Mouse (Mus musculus): ENCODE results near the gene 1700016H13Rik.

The 1700016H13Rik gene

GRCm38 (mm10) chr5:103655346-103656118, at the start of gene 1700016H13Rik:
Gene 1700016H13Rik (minus strand): TSS chr5:103656010.
- DNase-seq = peak; percentile 78

DNA sequence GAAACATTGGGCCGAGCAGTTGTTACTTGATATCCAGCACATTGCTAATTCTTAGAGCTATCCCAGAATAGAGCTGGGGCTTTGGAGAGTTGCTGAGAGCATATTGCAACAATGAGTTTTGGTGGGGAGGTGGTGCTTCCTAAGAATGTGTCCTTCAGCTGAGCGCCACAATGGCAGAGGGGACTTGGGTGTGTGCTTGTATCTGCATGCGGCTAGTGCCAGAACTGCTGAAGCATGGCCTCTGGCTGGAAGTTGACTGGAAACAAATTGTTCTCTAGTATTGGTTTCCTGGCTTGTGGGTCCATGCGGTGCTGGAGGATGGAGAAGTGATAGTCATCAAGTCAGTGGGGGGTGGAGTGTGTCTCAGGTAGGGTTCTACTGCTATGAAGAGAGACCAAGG, 49.5 kb upstream of the 1700016H13Rik start:
- DNase-seq = no peak

- DNase-seq = no peak
These were observed 46.7 kb upstream of the 1700016H13Rik start for GRCm38 (mm10) chr5:103702527-103702926.

- DNase-seq = no peak
These were observed 45.7 kb upstream of the 1700016H13Rik start for GRCm38 (mm10) chr5:103701466-103701865.

DNA sequence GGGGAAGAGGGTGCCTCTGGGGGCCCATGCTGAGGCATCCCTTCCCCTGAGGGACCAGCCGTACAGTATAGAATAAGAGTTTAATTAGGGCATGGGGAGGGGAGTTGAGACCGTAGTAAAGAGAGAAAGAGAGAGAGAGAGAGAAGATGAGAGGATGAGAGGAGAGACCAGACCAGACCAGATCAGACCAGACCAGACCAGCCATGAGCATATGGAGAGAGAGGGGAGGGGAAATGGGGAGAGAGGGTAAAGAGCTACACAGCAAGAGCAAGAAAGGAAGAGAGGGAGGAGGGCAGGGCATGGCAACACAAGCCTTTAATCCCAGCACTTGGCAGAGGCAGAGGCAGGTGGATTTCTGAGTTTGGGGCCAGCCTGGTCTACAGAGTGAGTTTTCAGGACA, 44.9 kb upstream of the 1700016H13Rik start:
- DNase-seq = no peak

GRCm38 (mm10) chr5:103699537-103699936, 43.7 kb upstream of the 1700016H13Rik start:
- DNase-seq = no peak

DNA sequence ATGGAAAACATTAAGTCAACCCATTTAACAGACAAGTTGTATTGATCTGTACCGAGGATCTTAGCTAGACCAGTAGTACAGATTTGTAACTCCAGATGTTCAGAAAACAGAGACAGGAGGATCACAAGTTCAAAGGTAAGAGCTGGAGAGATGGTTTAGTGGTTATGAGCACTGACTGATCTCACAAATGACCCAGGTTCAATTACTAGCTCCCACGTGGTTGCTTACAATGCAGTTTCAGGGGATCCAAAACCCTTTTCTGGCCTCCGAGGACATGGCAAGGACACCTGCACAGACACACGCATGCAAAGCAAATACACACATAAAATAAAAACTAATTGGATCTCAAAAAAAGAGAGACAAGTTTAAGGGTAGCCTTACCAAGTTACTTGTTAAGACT, 42.8 kb upstream of the 1700016H13Rik start:
- no peak for DNase-seq

- no peak for DNase-seq
These were observed 42.2 kb upstream of the 1700016H13Rik start for GRCm38 (mm10) chr5:103697875-103698491.

DNA sequence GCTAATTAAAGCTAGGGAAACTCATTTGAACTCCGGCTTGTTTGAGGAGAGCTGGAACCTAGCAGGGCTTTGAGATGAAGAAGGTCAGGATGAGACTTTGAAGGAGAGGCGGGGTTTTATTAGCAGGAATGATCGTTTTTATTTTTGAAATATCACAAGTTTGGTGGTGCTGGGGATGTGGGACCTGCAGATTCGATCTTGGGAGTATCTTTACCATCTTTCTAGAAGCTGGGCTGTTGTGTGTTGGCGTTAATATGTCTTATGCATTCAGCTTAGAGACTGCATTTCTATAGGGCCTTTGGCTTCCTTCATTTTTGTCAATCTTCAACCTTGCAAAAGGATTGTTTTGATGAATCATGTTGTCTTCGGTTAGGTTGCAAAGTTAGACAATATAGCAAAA, 38.3 kb upstream of the 1700016H13Rik start:
- no peak for DNase-seq

DNA sequence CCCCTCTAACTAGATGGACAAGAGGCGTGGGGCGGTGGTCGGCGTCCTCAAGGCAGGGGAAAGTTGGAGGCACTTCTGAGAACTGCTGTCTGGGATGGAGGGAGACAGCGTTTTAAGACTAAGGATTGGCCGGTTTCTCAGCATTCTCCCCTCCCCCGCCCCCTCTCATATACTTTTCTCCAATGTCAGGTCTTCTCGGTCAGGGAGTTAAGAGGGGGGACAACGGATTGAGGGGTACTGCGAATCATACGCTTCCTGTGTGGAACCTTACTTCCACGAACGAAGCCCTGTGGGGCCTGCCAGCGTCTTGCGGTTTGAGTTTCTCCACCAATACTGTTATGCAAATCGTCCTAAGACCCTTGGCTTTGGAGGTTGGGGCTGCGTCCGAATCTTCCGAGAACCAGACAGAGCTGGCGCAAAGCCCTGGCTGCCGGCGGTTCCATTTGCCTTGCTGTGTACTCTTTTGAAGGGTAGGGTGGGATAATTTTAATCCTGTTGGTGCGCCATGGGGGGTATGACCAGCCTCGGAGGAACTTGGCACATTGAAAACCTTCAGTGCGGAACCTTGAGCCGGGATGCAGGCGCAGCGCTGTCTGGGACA, 37.3 kb upstream of the 1700016H13Rik start:
- DNase-seq = peak; percentile 71

DNA sequence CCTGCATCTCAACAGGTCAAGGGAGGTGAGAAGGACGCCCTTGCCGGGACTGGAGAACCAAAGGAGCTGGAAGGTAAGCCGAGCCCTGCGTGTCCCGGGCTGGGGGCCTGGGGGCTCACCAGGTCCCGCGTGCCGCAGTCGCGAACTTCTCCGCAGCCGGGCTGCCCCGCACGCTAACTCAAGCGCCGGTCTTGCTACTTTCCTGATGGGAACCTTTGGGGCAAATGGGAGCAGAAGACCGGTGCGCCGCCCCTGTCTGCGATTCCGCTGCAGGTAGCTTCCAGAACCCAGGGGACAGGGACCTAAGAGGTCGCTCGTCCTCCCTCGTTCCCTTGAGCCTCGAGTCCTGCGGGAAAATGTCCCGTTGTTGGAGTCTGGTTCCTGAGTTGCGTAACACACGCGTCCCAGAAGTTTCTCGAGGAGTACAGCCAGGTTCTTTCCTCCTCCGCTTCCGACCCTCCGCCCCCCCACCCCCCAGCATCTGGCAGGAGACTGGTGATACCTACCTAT, 36.8 kb upstream of the 1700016H13Rik start:
- no peak for DNase-seq

DNA sequence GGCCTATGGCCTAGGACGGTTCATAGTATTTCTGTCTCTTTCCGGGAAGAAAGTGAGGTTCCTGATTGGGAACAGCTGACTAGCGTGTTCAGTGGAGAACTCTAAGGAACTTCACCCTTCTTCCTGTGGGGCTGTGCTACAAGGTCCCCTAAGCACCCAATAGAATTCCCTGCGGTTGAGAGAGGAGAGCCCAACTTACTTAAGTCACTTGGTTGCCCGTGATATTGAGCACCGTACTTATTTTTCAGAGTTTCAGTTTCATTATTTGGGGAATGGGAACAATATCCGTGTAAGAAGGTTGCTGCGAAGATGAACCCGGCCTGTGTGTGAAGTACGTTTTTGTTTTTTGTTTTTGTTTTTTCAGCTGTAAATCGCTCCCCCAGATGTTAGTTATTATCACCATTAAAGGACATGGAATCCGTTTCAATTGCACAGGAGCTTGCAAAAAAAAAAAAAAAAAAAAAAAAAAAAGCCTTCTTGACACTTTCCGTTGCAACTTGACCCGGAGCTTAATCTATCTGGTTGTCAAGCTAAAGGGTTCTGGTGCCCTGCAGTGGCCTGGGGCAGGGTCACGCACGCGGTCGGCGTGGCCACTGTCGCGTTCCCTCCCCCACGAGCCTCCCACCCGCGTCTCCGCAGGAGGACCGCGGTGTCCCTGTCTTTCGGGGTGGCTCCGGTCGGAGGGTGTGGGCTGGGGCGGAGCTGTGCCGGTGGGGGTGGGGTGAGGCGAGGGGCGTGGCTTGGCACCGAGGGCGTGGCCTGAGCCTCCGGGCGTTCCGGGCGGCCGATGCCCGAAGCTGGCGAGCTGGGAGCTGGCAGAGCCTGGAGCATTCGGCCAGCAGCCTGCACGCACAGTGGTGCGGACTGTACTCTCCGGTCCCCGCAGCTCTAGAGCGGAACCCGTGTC, 36.1 kb upstream of the 1700016H13Rik start, which contains the start of gene Aff1:
Aff1 (plus strand) TSS at position 751 of the 907 bp plus-strand sequence.
- DNase-seq = peak; percentile 95

DNA sequence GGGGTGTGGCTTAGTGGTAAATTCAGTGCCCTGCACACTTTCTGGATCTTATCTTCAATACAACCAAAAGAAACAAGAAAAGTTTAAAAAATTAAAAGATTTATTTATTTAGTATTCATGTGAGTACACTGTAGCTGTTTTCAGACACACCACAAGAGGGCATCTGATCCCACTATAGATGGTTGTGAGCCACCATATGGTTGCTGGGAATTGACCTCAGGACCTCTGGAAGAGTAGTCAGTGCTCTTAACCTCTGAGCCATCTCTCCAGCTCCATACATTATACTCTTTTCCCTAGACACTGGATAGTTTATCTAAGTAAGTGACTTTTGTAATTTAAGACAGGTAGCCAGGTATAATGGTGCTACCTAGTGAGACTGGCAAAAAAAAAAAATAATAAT, 35.4 kb upstream of the 1700016H13Rik start:
- DNase-seq = no peak

DNA sequence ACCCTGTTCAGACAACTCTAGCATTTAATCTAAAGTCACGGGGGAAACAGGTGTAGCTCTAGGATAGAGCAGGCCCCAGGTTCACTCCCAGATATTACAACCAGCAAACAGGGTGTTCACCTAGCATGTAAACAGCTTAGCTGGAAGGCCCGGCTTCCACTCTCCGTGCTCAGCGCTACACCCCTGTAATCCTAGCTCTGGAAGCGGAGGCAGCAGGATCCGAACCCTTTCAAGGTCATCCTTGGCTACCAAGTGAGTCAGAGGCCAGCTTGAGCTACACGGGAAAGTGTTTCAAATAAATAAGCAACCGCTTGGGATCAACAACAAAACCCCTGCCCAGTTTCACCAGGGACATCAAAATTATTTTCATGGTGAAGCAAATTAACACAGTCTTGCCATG, 34.4 kb upstream of the 1700016H13Rik start:
- no peak for DNase-seq

- no peak for DNase-seq
These were observed 33.8 kb upstream of the 1700016H13Rik start for GRCm38 (mm10) chr5:103689645-103690044.

- DNase-seq = no peak
These were observed 26.0 kb upstream of the 1700016H13Rik start for GRCm38 (mm10) chr5:103681824-103682223.

DNA sequence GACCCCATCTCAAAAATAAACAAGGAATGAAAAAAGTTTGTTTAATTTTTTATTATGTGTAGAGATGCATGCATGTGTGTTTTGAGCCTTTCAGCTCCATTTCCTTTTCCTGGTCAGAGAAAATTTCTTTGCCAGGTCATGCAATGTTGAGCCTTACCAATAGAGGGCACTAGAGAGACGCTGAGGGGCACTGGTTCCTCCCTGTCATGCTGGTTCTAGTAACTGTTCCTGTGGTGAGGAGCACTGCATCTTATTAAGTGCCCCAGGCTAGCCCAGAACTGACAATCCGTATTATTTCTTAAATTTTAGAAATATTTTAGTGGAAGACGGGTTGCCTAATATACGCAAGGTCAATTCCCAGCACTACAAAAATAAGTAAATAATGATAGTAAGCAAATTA, 24.6 kb upstream of the 1700016H13Rik start:
- DNase-seq = peak; percentile 67

DNA sequence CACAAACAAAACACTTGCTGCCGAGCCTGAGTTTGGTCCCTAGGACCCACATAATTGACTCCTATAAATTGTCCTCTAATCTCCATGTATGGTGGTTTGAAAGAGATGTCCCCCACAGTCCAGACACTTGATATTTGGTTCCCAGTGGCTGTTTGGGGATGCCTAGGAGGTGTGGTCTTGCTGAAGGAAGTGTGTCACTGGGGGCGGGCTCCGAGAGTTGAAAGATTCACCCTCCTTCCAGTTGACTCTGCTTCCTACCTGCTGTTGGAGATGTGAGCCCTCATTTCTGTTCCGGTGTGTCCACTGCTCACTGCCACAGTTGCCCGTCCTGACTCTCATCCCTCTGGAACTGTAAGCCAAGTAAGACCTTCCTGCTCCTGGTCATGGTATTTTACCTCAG, 23.2 kb upstream of the 1700016H13Rik start:
- DNase-seq = no peak

DNA sequence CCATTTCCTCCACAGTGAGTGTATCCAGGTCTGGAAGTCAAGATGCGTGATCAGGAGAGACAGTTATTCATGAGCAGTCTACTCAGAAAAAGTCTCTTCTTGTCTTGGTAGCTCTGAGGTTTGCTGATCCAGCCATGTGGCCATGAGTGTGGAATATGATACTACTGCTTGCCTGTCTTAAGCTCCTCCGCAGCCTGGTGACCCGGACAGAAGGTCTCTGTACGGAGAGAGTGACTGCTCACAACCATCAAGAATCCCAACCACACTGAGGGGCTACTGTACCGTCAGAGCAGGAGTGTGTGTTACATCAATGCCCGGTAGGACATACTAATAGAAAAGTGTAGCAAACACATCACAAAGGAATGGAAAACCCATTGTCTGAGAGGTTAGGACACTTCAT, 22.1 kb upstream of the 1700016H13Rik start:
- DNase-seq = no peak

- no peak for DNase-seq
These were observed 20.6 kb upstream of the 1700016H13Rik start for GRCm38 (mm10) chr5:103676289-103676881.

DNA sequence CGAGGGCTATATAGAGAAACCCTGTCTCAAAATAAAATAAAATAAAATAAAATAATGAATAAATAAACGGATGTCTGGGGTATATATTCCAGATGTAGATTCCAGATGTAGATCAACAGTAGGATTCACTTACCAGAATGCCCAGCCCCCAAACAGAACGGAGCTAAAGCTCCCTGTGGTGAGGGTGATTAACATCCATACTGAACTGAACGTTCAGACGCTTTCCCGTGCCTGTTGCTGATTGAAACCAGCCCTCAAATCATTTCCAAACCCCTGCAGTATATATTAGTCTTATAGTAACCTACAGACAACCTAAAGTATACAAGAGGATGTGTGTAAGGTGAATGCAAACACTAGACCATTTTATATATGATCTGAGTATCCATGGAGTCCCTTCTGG, 18.7 kb upstream of the 1700016H13Rik start:
- DNase-seq = no peak

DNA sequence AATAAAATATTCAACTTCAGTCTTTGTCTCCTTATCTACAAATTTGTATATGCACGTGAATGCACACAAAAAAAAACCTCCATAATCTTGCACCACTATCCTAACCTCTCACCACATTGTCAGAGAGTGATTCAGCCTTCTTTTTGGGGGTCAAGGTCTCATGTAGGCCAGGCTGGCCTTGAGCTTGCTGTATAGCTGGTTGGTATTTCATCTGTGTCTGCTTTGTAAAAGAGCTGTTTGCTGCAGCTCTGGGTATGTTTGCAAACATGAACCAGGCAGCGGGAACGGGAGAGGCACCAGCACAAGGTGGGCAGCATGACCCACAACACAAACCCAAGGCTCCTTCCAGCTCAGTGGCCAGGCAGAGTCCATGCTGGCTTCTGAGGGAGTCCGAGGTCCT, 17.8 kb upstream of the 1700016H13Rik start:
- no peak for DNase-seq

Measured in kidney, adult 18-20 months (tissue).